Mouse (Mus musculus) MEL (cell line): Measurements from ENCODE around the gene Iqgap3. TPM values are rescaled to one million over a fixed set of nuclear protein-coding genes. Genes with fewer than 3 reads are reported as not detected.
A peak's percentile ranks its signal among the peaks of the same experiment; 100 is the strongest.

Experiments used
- DNase-seq: peaks from one replicate; pipeline ENCODE4 v3.0.0; 2011; ENCODE audit warnings: low read depth, low spot score
- H3K27ac ChIP-seq: 2 replicates; pipeline ENCODE4 v1.5.1; 2012; ENCODE audit warnings: low read depth, mild to moderate bottlenecking, control low read depth, low read length, moderate library complexity; ENCODE audit not compliant: control insufficient read depth
- H3K27me3 ChIP-seq, 2 experiments: fragments of 150-350 bp in 1 of 2; sonication (generic) in 1 of 2; 2 replicates each; pipeline ENCODE4 v1.6.1; 2012; ENCODE audit warnings: low read length in 2 of 2, mild to moderate bottlenecking in 2 of 2, improper control_type of control experiment in 1 of 2, moderate library complexity in 1 of 2; ENCODE audit not compliant: insufficient read depth in 2 of 2, control insufficient read depth in 1 of 2
- H3K36me3 ChIP-seq, 2 experiments: 2 replicates each; pipeline ENCODE4 v1.6.1; 2012 to 2014; ENCODE audit warnings: low read length in 2 of 2, improper control_type of control experiment in 1 of 2, inconsistent platforms in 1 of 2, mild to moderate bottlenecking in 1 of 2; ENCODE audit not compliant: insufficient read depth in 2 of 2, control insufficient read depth in 1 of 2
- H3K4me1 ChIP-seq, 2 experiments: fragments of 150-350 bp in 1 of 2; sonication (generic) in 1 of 2; 2 replicates each; pipeline ENCODE4 v1.6.1; 2012; ENCODE audit warnings: low read length in 2 of 2, improper control_type of control experiment in 1 of 2, mild to moderate bottlenecking in 1 of 2; ENCODE audit not compliant: insufficient read depth in 2 of 2, control insufficient read depth in 1 of 2
- H3K4me3 ChIP-seq, 2 experiments: fragments of 150-350 bp in 1 of 2; sonication (generic) in 1 of 2; 2 replicates each; pipeline ENCODE4 v1.5.1; 2012; ENCODE audit warnings: low read depth in 2 of 2, low read length in 2 of 2, mild to moderate bottlenecking in 2 of 2, moderate library complexity in 2 of 2, control low read depth in 1 of 2, improper control_type of control experiment in 1 of 2; ENCODE audit not compliant: control insufficient read depth in 1 of 2, insufficient read depth in 1 of 2
- H3K79me2 ChIP-seq: 2 replicates; pipeline ENCODE4 v1.6.1; 2012; ENCODE audit warnings: mild to moderate bottlenecking, low read length, moderate library complexity; ENCODE audit not compliant: control insufficient read depth, poor library complexity, insufficient read depth
- H3K9ac ChIP-seq: 2 replicates; pipeline ENCODE4 v1.6.1; 2012; ENCODE audit warnings: low read depth, mild to moderate bottlenecking, control low read depth, low read length, moderate library complexity; ENCODE audit not compliant: control insufficient read depth, poor library complexity, severe bottlenecking
- H3K9me3 ChIP-seq: fragments of 150-350 bp; sonication (generic); replicated peaks from 2 replicates; pipeline ENCODE4 v1.6.1; 2012; ENCODE audit warnings: mild to moderate bottlenecking, low read length, improper control_type of control experiment, moderate library complexity; ENCODE audit not compliant: insufficient read depth
- BHLHE40 ChIP-seq: IDR thresholded peaks from 2 replicates; pipeline ENCODE4 v1.6.1; 2012; ENCODE audit warnings: low read depth, mild to moderate bottlenecking, inconsistent platforms, low read length, improper control_type of control experiment, borderline replicate concordance
- CTCF ChIP-seq, 3 experiments: IDR thresholded peaks in 2 of 3; conservative IDR thresholded peaks in 1 of 3; 2 replicates each; pipeline ENCODE4 v1.5.1; 2011 to 2012; ENCODE audit warnings: low read length in 3 of 3, low read depth in 2 of 3, mild to moderate bottlenecking in 2 of 3, improper control_type of control experiment in 1 of 3, inconsistent platforms in 1 of 3, mixed read lengths in 1 of 3, moderate library complexity in 1 of 3; ENCODE audit not compliant: control insufficient read depth in 1 of 3, insufficient read depth in 1 of 3, poor library complexity in 1 of 3, severe bottlenecking in 1 of 3
- GABPA ChIP-seq: IDR thresholded peaks from 2 replicates; pipeline ENCODE4 v1.6.1; 2012; ENCODE audit warnings: low read depth, mild to moderate bottlenecking, inconsistent platforms, low read length, improper control_type of control experiment, moderate library complexity
- HCFC1 ChIP-seq: IDR thresholded peaks from 2 replicates; pipeline ENCODE4 v1.6.1; 2012; ENCODE audit warnings: low read depth, mild to moderate bottlenecking, inconsistent platforms, low read length, improper control_type of control experiment, moderate library complexity
- JUND ChIP-seq: IDR thresholded peaks from 2 replicates; pipeline ENCODE4 v1.6.1; 2011; ENCODE audit warnings: low read depth, mild to moderate bottlenecking, improper control_type of control experiment, low read length
- KAT2A ChIP-seq: conservative IDR thresholded peaks from 2 replicates; pipeline ENCODE4 v1.6.1; 2012; ENCODE audit warnings: low read depth, low read length, improper control_type of control experiment, inconsistent platforms
- MAX ChIP-seq: IDR thresholded peaks from 2 replicates; pipeline ENCODE4 v1.6.1; 2011; ENCODE audit warnings: low read length, improper control_type of control experiment
- MAZ ChIP-seq: IDR thresholded peaks from 2 replicates; pipeline ENCODE4 v1.6.1; 2012; ENCODE audit warnings: low read depth, mild to moderate bottlenecking, inconsistent platforms, low read length, improper control_type of control experiment
- NELFE ChIP-seq: IDR thresholded peaks from 2 replicates; pipeline ENCODE4 v1.6.1; 2011; ENCODE audit warnings: low read depth, low read length, improper control_type of control experiment
- NRF1 ChIP-seq: IDR thresholded peaks from 2 replicates; pipeline ENCODE4 v1.6.1; 2014; ENCODE audit warnings: low read depth, mild to moderate bottlenecking, inconsistent platforms, low read length, improper control_type of control experiment, moderate library complexity; ENCODE audit not compliant: poor library complexity, insufficient read depth, severe bottlenecking
- POLR2A ChIP-seq, 2 experiments: IDR thresholded peaks; 2 replicates each; pipeline ENCODE4 v1.6.1; 2011 to 2012; ENCODE audit warnings: low read length in 2 of 2, mild to moderate bottlenecking in 2 of 2, control low read depth in 1 of 2, improper control_type of control experiment in 1 of 2, low read depth in 1 of 2, moderate library complexity in 1 of 2; ENCODE audit not compliant: control insufficient read depth in 1 of 2, insufficient read depth in 1 of 2, poor library complexity in 1 of 2
- POLR2AphosphoS2 ChIP-seq: IDR thresholded peaks from 2 replicates; pipeline ENCODE4 v1.6.1; 2011; ENCODE audit warnings: low read length, improper control_type of control experiment
- RAD21 ChIP-seq: IDR thresholded peaks from 2 replicates; pipeline ENCODE4 v1.6.1; 2011; ENCODE audit warnings: mild to moderate bottlenecking, low read depth, low read length, improper control_type of control experiment
- RCOR1 ChIP-seq: IDR thresholded peaks from 2 replicates; pipeline ENCODE4 v1.6.1; 2012; ENCODE audit warnings: low read depth, mild to moderate bottlenecking, inconsistent platforms, low read length, improper control_type of control experiment
- SIN3A ChIP-seq: IDR thresholded peaks from 2 replicates; pipeline ENCODE4 v1.6.1; 2012; ENCODE audit warnings: low read length, improper control_type of control experiment, inconsistent platforms
- SMC3 ChIP-seq: IDR thresholded peaks from 2 replicates; pipeline ENCODE4 v1.6.1; 2011; ENCODE audit warnings: low read depth, low read length, improper control_type of control experiment
- TAL1 ChIP-seq: IDR thresholded peaks from 2 replicates; pipeline ENCODE4 v1.6.1; 2012; ENCODE audit warnings: mild to moderate bottlenecking, inconsistent platforms, low read length, moderate library complexity, mixed read lengths
- TBP ChIP-seq: IDR thresholded peaks from 2 replicates; pipeline ENCODE4 v1.8.0; 2011; ENCODE audit warnings: low read depth, low read length, improper control_type of control experiment
- UBTF ChIP-seq: IDR thresholded peaks from 2 replicates; pipeline ENCODE4 v1.6.1; 2012; ENCODE audit warnings: low read depth, mild to moderate bottlenecking, inconsistent platforms, low read length, improper control_type of control experiment, moderate library complexity, borderline replicate concordance; ENCODE audit not compliant: insufficient read depth
- USF1 ChIP-seq: IDR thresholded peaks from 2 replicates; pipeline ENCODE4 v1.6.1; 2014; ENCODE audit warnings: low read depth, mild to moderate bottlenecking, inconsistent platforms, low read length, improper control_type of control experiment, moderate library complexity
- ZC3H11A ChIP-seq: IDR thresholded peaks from 2 replicates; pipeline ENCODE4 v1.6.1; 2012; ENCODE audit warnings: low read depth, mild to moderate bottlenecking, inconsistent platforms, low read length, improper control_type of control experiment
- ZMIZ1 ChIP-seq: IDR thresholded peaks from 2 replicates; pipeline ENCODE4 v1.6.1; 2012; ENCODE audit warnings: low read depth, mild to moderate bottlenecking, inconsistent platforms, low read length, improper control_type of control experiment, moderate library complexity
- ZNF384 ChIP-seq: IDR thresholded peaks from 2 replicates; pipeline ENCODE4 v1.6.1; 2012; ENCODE audit warnings: low read depth, mild to moderate bottlenecking, inconsistent platforms, low read length, improper control_type of control experiment
- polyA plus RNA-seq, 2 experiments: library from polyadenylated mRNA; stranded (reverse) in 1 of 2; unstranded in 1 of 2; fragments of >175 nt in 1 of 2; fragments of >200 nt in 1 of 2; gene quantifications; 2 replicates each; pipeline versions ENCODE4 v1.2.1 to v1.2.4; 2012; ENCODE audit warnings: low replicate concordance in 2 of 2, low read depth in 1 of 2; ENCODE audit not compliant: insufficient read length in 2 of 2, insufficient read depth in 1 of 2, missing spikeins in 1 of 2
- total RNA-seq: library from RNA; depleted of rRNA; stranded (reverse); fragments of 300-350 nt; gene quantifications from 2 replicates; pipeline ENCODE4 v1.2.3, GENCODE M21; 2012

Iqgap3 gene
- total and polyA plus RNA-seq, 3 experiments = 21.1 to 42.5 TPM; not detected in 1

- no peaks in the 10 kb centered on the region for H3K9me3 ChIP-seq
- H3K27me3 ChIP-seq = no peaks in the 10 kb centered on the region
- TF ChIP-seq ZNF384 = peak; percentile 52
- no peak for TF ChIP-seq POLR2A (IDR thresholded peaks at IDR 0.05; ENCODE audit: control insufficient read depth in 1 of 2, insufficient read depth in 1 of 2, low read depth in 1 of 2, low read length in 2 of 2, poor library complexity in 1 of 2)
- no peak overlapping the region; the same call in 1 of the 2 replicates for H3K27ac ChIP-seq
- no peak for DNase-seq
- peak overlapping the region; percentile 77 for H3K9ac ChIP-seq
- peaks cover 0 to 17% of the 10 kb centered on the region in 2 experiments; a peak in 2 of 4 replicates for H3K36me3 ChIP-seq
- H3K79me2 ChIP-seq = peaks cover 9% of the 10 kb centered on the region; the same call in 1 of the 2 replicates
- peak overlapping the region in 1 of 2 experiments; percentile 77; a peak in 1 of 4 replicates for H3K4me3 ChIP-seq
- peaks cover 13 to 30% of the 10 kb centered on the region in 2 experiments for H3K4me1 ChIP-seq
Measured at GRCm38 (mm10) chr3:88136945-88137494, 55.2 kb downstream of the Iqgap3 start.

- Histone ChIP-seq H3K36me3 (peaks cover 0 to 17% of the 10 kb centered on the region in 2 experiments; a peak in 2 of 4 replicates), H3K4me3 (peak overlapping the region; percentile 49 to 77), H3K27me3 (no peaks in the 10 kb centered on the region), H3K9me3 (no peaks in the 10 kb centered on the region), H3K9ac (peak overlapping the region; percentile 77), H3K79me2 (peaks cover 15% of the 10 kb centered on the region), H3K4me1 (peaks cover 13 to 30% of the 10 kb centered on the region in 2 experiments), H3K27ac (peak overlapping the region; percentile 97)
- peak; percentile 81 for DNase-seq
- no peak for TF ChIP-seq USF1
- TF ChIP-seq SMC3 = peak; percentile 34; the same call in 1 of the 2 replicates
- no peak for TF ChIP-seq TBP
- peak in 2 of 3 experiments; percentile 5 to 50; a peak in 2 of 6 replicates for TF ChIP-seq CTCF (IDR thresholded peaks at IDR 0.05 in 2 of 3, conservative IDR thresholded peaks at IDR 0.05 in 1 of 3; ENCODE audit: control insufficient read depth in 1 of 3, insufficient read depth in 1 of 3, low read depth in 2 of 3, low read length in 3 of 3, poor library complexity in 1 of 3, severe bottlenecking in 1 of 3)
- TF ChIP-seq MAZ = no peak
- TF ChIP-seq RAD21 = peak; percentile 35
- no peak for TF ChIP-seq POLR2A (IDR thresholded peaks at IDR 0.05; ENCODE audit: control insufficient read depth in 1 of 2, insufficient read depth in 1 of 2, low read depth in 1 of 2, low read length in 2 of 2, poor library complexity in 1 of 2)
- 0 out of 2 replicates have a peak, but pooled peaks have one; percentile 4 for TF ChIP-seq RCOR1
- peak; percentile 31; the same call in 1 of the 2 replicates for TF ChIP-seq ZC3H11A
Measured at GRCm38 (mm10) chr3:88137821-88138220, 56.0 kb downstream of the Iqgap3 start.

DNA sequence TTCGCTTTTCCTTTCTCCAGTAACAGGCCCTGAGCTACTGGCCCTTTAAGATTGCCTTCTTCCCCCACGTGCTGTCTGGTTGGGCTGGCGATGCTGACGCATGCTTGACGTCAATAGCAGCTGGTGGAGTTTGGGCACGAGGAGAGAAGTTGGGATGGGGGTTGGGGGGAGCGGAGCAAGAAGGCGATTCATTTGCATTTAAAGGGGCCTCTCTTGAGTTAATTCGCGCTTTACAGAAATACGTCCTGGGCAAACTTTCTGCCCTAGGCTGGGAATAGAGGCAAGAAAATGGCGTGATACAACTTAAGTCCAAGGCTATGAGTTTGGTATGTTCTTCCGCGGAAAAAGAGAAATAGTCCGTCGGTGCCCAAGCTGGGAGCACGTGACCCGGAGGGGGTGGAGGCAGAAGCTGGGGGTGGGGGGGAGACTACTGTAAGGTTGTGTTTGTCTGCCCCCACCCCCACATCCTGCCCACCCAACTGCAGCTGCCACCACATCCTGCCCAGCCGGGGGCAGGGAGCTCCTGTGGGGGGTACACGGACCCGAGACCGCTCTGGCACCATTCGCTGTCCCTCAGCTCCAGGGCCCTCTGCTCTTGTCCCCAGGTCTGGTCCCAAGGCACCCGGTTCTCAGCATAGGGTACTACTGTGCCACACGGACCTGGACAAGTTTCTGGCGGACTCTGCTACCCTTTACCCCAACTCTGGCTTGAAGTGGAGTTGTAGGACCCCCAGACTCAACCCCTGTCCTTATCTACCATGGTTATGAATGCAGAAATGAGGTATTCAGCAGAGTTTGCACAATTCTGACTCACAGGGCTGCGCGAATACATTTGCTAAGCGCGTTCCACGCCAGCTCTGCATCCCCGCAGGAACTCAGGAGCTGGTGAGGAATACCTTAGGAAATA lies 56.8 kb downstream of the Iqgap3 start:
- Histone ChIP-seq H3K27me3 (no peaks in the 10 kb centered on the region), H3K36me3 (peaks cover 0 to 17% of the 10 kb centered on the region in 2 experiments; a peak in 2 of 4 replicates), H3K9me3 (no peaks in the 10 kb centered on the region), H3K79me2 (peaks cover 22% of the 10 kb centered on the region), H3K9ac (peak overlapping the region; percentile 77), H3K4me1 (peaks cover 13 to 30% of the 10 kb centered on the region in 2 experiments), H3K27ac (peak overlapping the region; percentile 97), H3K4me3 (peak overlapping the region; percentile 62 to 77)
- DNase-seq = peak; percentile 99
- no peak for TF ChIP-seq GABPA
- TF ChIP-seq NRF1 = peak; percentile 52; the same call in 1 of the 2 replicates
- peak; percentile 61 for TF ChIP-seq NELFE
- peak; percentile 86 for TF ChIP-seq HCFC1
- TF ChIP-seq BHLHE40 = peak; percentile 97
- TF ChIP-seq JUND = no peak
- TF ChIP-seq SIN3A = peak; percentile 100
- peak; percentile 99 for TF ChIP-seq MAX
- TF ChIP-seq TAL1 = no peak
- no peak for TF ChIP-seq UBTF
- TF ChIP-seq TBP = peak; percentile 82
- peak; percentile 79 for TF ChIP-seq ZMIZ1
- peak; percentile 80 for TF ChIP-seq KAT2A
- TF ChIP-seq POLR2AphosphoS2 = peak; percentile 57; the same call in 1 of the 2 replicates
